Mouse (Mus musculus): ENCODE measurements around the gene Rbm7. TPM values are rescaled to one million over a fixed set of nuclear protein-coding genes. Genes with fewer than 3 reads are reported as not detected.
A peak's percentile ranks its signal among the peaks of the same experiment; 100 is the strongest.

Rbm7 gene
- polyA plus RNA-seq, 1 experiment from 2014 or later = 122 TPM

GRCm38 (mm10) chr9:48455961-48456360, 39.1 kb downstream of the Rbm7 start:
- no peak overlapping the region for H3K4me3 ChIP-seq (ENCODE audit: low read depth, low read length)
- no peaks in the 10 kb centered on the region for H3K27me3 ChIP-seq (ENCODE audit: control insufficient read depth, insufficient read depth, low read length)
- DNase-seq (ENCODE audit: low spot score) = no peak

GRCm38 (mm10) chr9:48450066-48450465, 45.0 kb downstream of the Rbm7 start:
- no peaks in the 10 kb centered on the region for H3K4me1 ChIP-seq (replicated peaks; ENCODE audit: control insufficient read depth, insufficient read depth, low read length)
- no peak overlapping the region for H3K4me3 ChIP-seq (ENCODE audit: low read depth, low read length)
- ATAC-seq (ENCODE audit: low FRiP score) (no peak), DNase-seq (ENCODE audit: low spot score) (no peak)
- no peak overlapping the region for H3K9ac ChIP-seq (ENCODE audit: low read depth, low read length)
- no peaks in the 10 kb centered on the region for H3K9me3 ChIP-seq (ENCODE audit: control insufficient read depth, low read length)
- H3K4me2 ChIP-seq (replicated peaks; ENCODE audit: low read depth, low read length) = no peak overlapping the region
- 91% methylated on average over 17 of the region's 17 CpGs for WGBS
- H3K27ac ChIP-seq (ENCODE audit: low read depth, low read length) = no peak overlapping the region
- no peaks in the 10 kb centered on the region for H3K36me3 ChIP-seq (ENCODE audit: control insufficient read depth, insufficient read depth, low read length)
- H3K27me3 ChIP-seq (ENCODE audit: control insufficient read depth, insufficient read depth, low read length) = no peaks in the 10 kb centered on the region

More at GRCm38 (mm10) chr9:48455961-48456360, 39.1 kb downstream of the Rbm7 start:
- no peak overlapping the region for H3K9ac ChIP-seq (ENCODE audit: low read depth, low read length)
- 79% methylated on average over 3 of the region's 3 CpGs for WGBS
- H3K36me3 ChIP-seq (ENCODE audit: control insufficient read depth, insufficient read depth, low read length) = no peaks in the 10 kb centered on the region
- H3K9me3 ChIP-seq (ENCODE audit: control insufficient read depth, low read length) = no peaks in the 10 kb centered on the region
- no peak overlapping the region for H3K4me2 ChIP-seq (replicated peaks; ENCODE audit: low read depth, low read length)
- H3K4me1 ChIP-seq (replicated peaks; ENCODE audit: control insufficient read depth, insufficient read depth, low read length) = no peaks in the 10 kb centered on the region
- no peak overlapping the region for H3K27ac ChIP-seq (ENCODE audit: low read depth, low read length)
- ATAC-seq (ENCODE audit: low FRiP score) = no peak

GRCm38 (mm10) chr9:48447783-48448209, 47.3 kb downstream of the Rbm7 start:
- DNase-seq (ENCODE audit: low spot score) = peak; percentile 57
- H3K27ac ChIP-seq (ENCODE audit: low read depth, low read length) = no peak overlapping the region
- WGBS = 49% methylated on average over 5 of the region's 5 CpGs
- no peak overlapping the region for H3K9ac ChIP-seq (ENCODE audit: low read depth, low read length)
- H3K27me3 ChIP-seq (ENCODE audit: control insufficient read depth, insufficient read depth, low read length) = no peaks in the 10 kb centered on the region
- no peak overlapping the region for H3K4me3 ChIP-seq (ENCODE audit: low read depth, low read length)
- no peaks in the 10 kb centered on the region for H3K4me1 ChIP-seq (replicated peaks; ENCODE audit: control insufficient read depth, insufficient read depth, low read length)
- H3K4me2 ChIP-seq (replicated peaks; ENCODE audit: low read depth, low read length) = no peak overlapping the region
- ATAC-seq (ENCODE audit: low FRiP score) = no peak
- no peaks in the 10 kb centered on the region for H3K9me3 ChIP-seq (ENCODE audit: control insufficient read depth, low read length)
- H3K36me3 ChIP-seq (ENCODE audit: control insufficient read depth, insufficient read depth, low read length) = no peaks in the 10 kb centered on the region

GRCm38 (mm10) chr9:48444821-48445220, 50.3 kb downstream of the Rbm7 start:
- Histone ChIP-seq H3K9ac (ENCODE audit: low read depth, low read length) (no peak overlapping the region), H3K27me3 (ENCODE audit: control insufficient read depth, insufficient read depth, low read length) (no peaks in the 10 kb centered on the region), H3K4me2 (replicated peaks; ENCODE audit: low read depth, low read length) (no peak overlapping the region), H3K4me1 (replicated peaks; ENCODE audit: control insufficient read depth, insufficient read depth, low read length) (no peaks in the 10 kb centered on the region), H3K27ac (ENCODE audit: low read depth, low read length) (no peak overlapping the region), H3K4me3 (ENCODE audit: low read depth, low read length) (no peak overlapping the region), H3K9me3 (ENCODE audit: control insufficient read depth, low read length) (no peaks in the 10 kb centered on the region), H3K36me3 (ENCODE audit: control insufficient read depth, insufficient read depth, low read length) (no peaks in the 10 kb centered on the region)
- no peak for ATAC-seq (ENCODE audit: low FRiP score)
- DNase-seq (ENCODE audit: low spot score) = no peak
- WGBS = 86% methylated on average over 2 of the region's 2 CpGs

GRCm38 (mm10) chr9:48443873-48444272, 51.2 kb downstream of the Rbm7 start:
- Histone ChIP-seq H3K9me3 (ENCODE audit: control insufficient read depth, low read length) (no peaks in the 10 kb centered on the region), H3K27me3 (ENCODE audit: control insufficient read depth, insufficient read depth, low read length) (no peaks in the 10 kb centered on the region), H3K36me3 (ENCODE audit: control insufficient read depth, insufficient read depth, low read length) (no peaks in the 10 kb centered on the region), H3K27ac (ENCODE audit: low read depth, low read length) (no peak overlapping the region), H3K4me1 (replicated peaks; ENCODE audit: control insufficient read depth, insufficient read depth, low read length) (no peaks in the 10 kb centered on the region), H3K9ac (ENCODE audit: low read depth, low read length) (no peak overlapping the region), H3K4me2 (replicated peaks; ENCODE audit: low read depth, low read length) (no peak overlapping the region), H3K4me3 (ENCODE audit: low read depth, low read length) (no peak overlapping the region)
- WGBS = 83% methylated on average over 1 of the region's 1 CpGs
- DNase-seq (ENCODE audit: low spot score) = no peak
- ATAC-seq (ENCODE audit: low FRiP score) = no peak

Other genes with a start within 250 kb of the Rbm7 start
- gene Nxpe2, start 141.8 kb downstream of the Rbm7 start, polyA plus RNA-seq (2014; fragmentation: Nextera tagmentation; extraction: Ambion mirVana) = 0.84 and 0.85 TPM in 2 replicates
- gene Rexo2, start 14.7 kb downstream of the Rbm7 start, polyA plus RNA-seq (2014; fragmentation: Nextera tagmentation; extraction: Ambion mirVana) = 80.3 and 88.0 TPM in 2 replicates
- 34.5 and 35.2 TPM in 2 replicates for gene Gm5617, start 143 bp upstream of the Rbm7 start, polyA plus RNA-seq (2014; fragmentation: Nextera tagmentation; extraction: Ambion mirVana)
- gene Nnmt, start 109.9 kb upstream of the Rbm7 start, polyA plus RNA-seq (2014; fragmentation: Nextera tagmentation; extraction: Ambion mirVana) = 0.81 and 1.2 TPM in 2 replicates

All from hindbrain, embryonic 11.5 days (tissue).